Mouse (Mus musculus) gonadal fat pad, adult 2 months (tissue): ENCODE data around the gene Ros1. TPM values are rescaled to one million over a fixed set of nuclear protein-coding genes. Genes with fewer than 3 reads are reported as not detected.

ENCODE experiments used
- DNase-seq: peaks from one replicate; pipeline ENCODE4 v3.0.0-alpha.2; 2012; ENCODE audit warnings: low read depth
- polyA plus RNA-seq: library from polyadenylated mRNA; depleted of rRNA; stranded (reverse); fragments of >200 nt; gene quantifications from 2 replicates; pipeline ENCODE4 v1.2.3, GENCODE M21; 2012; rRNA removed

Gene Ros1
- 17.4 and 25.3 TPM in 2 replicates for polyA plus RNA-seq

- DNase-seq, result no peak
Measured at GRCm38 (mm10) chr10:52194957-52195852, at the start of gene Ros1. Gene Ros1 (minus strand): TSS chr10:52195244.

DNA sequence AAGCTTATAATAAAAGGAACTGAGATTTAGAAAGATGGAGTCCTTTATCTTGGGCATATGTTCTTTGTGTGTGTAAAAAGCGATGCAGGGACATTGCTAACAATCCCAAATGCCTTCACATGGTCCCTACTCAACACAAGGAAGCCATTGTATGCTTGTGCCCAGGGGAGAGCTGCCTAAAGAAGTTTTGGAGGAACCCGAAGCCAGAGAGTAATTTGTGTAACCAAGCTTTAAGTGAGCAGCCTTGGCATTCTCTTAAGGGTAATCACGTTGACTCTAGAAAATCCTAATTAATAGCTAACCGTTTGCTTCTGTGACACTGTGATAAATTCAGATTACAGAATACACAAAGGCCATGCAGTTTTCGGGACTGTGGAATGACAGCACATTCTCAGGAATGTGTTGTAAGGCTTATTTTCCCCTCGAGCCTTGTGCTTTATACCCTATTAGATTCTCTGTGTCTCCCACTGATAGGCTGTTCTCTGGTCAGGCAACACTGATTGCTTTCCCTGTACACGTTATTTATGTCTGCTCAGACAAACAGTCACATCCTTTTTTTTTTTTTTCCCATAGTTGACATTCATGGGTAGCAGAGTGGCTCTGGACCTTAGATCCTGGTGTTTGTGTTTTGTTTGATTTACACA, 47.8 kb upstream of the Ros1 start:
- DNase-seq, result no peak

GRCm38 (mm10) chr10:52242015-52242414, 47.0 kb upstream of the Ros1 start:
- no peak for DNase-seq

DNA sequence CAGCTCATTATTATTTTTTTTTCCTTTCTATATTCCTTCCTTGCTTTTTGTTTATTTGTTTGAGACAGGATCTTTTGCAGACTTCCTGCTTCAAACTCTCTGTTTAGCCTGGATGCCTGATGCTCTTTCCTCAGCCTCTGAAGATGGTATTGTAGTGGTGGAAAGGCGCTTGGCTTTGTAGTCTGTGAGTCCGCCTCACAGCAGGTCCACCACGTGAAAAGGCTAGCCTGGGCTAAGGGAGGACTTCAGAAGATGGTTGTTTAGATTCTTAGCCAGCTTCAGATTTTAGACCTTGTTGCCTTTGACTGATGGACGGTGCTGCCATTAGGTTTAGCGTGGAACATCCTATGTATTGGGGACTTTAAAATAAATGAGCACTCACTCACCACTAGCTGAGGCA, 40.4 kb upstream of the Ros1 start:
- no peak for DNase-seq

GRCm38 (mm10) chr10:52234654-52234981, 39.6 kb upstream of the Ros1 start:
- no peak for DNase-seq

DNA sequence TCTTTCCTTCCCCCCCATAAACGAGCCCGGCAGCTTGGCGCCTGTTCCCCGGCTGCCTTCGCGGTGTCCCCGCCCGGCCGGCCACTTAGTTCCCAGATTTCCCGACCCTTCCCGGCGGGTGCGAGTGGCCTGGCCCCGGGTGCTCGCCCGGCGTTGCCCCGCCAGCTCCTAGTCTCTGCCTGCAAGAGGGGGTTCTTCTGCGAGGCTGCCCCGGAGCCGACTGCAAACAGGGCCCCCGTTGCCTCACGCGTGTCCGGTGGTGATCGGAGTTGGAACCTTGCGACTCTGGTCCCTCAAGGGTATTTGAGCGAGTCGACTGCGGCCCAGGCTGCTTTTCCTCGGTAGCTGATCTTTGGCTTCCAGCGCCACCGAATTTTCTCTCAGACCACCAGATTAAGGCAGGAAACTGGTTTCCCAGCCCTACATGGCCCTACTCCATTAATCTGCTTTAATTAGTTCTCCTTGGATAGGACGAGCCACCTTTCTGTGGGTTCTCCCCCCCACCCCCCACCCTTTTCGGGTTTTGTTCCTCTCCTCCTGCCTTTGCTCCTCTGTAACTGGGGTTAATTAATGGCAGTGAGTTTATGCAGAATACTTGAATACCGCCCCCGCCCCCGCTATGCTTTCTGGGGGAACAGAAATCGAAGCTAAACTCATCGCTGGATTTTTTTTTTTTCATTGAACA, 39.1 kb upstream of the Ros1 start:
- DNase-seq, result no peak

- DNase-seq, result no peak
Measured at GRCm38 (mm10) chr10:52233301-52233968, 38.4 kb upstream of the Ros1 start, which contains the start of gene Dcbld1. Gene Dcbld1 (plus strand): TSS chr10:52233619.

- DNase-seq, result no peak
Measured at GRCm38 (mm10) chr10:52232196-52233176, 37.4 kb upstream of the Ros1 start.

DNA sequence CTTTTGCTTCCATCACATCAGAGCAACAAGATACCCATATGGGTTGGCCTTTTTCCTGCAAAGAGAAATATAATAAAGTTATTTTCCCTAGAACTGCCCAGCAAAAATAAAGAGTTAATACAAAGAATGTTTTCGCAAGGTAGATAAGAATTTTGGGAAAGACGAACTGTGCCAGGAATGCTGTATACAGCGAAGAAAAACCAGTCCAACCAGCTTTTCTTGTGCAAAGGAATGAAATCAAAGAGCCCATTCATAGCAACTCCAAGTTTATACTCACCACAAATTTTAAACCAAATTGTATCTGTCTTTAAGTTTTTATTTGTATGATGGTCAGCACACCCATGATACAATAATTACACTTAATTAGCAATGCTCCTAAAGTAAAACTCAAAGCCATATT, 24.6 kb upstream of the Ros1 start:
- DNase-seq, result no peak

DNA sequence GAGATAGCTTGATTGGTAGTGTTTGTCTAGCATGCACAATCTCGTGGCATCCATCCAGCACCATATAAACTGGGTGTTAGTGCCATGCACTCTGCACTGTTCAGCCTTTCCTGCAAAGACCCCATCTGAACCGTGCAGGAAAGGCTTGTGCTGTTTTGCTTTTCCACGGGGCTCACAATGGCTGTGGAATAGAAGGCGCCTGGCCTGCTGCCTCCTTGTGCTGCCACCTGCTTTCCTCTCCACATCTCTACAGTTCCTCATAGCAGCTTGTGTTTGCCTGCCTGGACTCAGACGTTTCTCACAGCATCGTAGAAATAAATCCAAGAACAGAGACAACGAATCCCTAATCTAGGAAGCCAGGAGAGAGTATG, 22.5 kb upstream of the Ros1 start:
- no peak for DNase-seq

- no peak for DNase-seq
Measured at GRCm38 (mm10) chr10:52216797-52217563, 21.9 kb upstream of the Ros1 start.

- no peak for DNase-seq
Measured at GRCm38 (mm10) chr10:52215267-52215818, 20.3 kb upstream of the Ros1 start.

- peak; percentile 90 for DNase-seq
Measured at GRCm38 (mm10) chr10:52204006-52204405, 9.0 kb upstream of the Ros1 start.

GRCm38 (mm10) chr10:52185900-52186299, 9.1 kb downstream of the Ros1 start:
- no peak for DNase-seq

- no peak for DNase-seq
Measured at GRCm38 (mm10) chr10:52182878-52183277, 12.2 kb downstream of the Ros1 start.

DNA sequence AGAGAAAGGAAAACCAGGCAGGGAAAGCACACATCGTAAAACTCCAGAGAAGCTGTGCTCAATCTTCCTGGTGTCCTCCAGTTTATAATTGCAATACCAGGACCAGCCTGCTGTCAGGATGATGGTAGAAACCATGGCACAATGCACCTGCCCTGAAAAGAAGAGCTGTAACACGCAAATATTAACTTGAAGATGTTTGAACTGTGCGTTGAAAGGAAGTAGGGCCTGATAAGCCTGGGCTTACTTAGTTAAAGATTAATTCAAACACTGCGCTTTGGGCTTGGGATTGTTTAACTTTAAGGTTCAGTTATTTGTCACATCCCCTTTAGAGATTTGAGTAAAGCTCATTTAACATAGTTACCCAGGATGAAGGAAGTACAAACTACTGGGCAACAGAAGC, 20.7 kb downstream of the Ros1 start:
- DNase-seq, result no peak

DNA sequence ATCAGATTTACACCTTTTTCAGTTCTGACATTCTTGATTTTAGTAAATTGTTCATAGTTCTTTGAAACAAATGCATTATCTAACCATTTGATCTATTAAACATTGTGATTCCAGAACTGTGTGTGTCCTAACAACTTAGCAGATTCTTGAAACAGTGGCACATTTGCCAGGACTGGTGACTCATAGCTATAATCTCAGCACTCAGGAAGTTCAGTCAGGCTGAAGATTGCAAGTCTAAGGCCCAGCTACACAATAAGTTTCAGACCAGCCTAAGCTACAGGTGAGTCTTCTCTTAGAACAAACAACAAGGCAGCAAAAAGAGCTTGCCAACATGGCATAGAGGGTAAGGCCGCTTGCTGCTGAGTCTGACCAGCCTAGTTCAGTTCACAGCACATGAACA, 24.6 kb downstream of the Ros1 start:
- peak; percentile 40 for DNase-seq

- DNase-seq, result no peak
Measured at GRCm38 (mm10) chr10:52169841-52170240, 25.2 kb downstream of the Ros1 start.

DNA sequence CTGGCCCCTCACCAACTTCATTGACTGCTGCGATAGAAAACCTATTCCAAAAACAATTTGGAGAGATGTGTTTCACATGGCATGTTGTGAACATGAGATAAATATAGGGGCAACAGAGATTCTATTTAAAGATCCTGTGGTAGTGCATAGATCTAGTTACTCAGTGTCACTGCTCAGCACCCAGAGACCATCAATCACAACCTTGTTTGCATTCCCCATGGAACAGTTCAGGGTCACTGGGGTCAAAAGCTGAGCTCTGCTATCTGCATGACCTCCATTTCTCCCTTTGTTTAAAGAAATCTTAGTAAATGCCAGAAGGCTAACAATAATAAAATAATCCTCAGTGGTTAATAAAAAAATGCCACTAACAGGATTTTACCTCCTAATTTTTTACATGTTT, 29.7 kb downstream of the Ros1 start:
- DNase-seq, result no peak

GRCm38 (mm10) chr10:52160604-52161003, 34.4 kb downstream of the Ros1 start:
- no peak for DNase-seq
